ENCODE assay signal across 8 mouse cellular contexts in genomic region chr2:90679061-90679810, GRCm38 (mm10). TPM values are rescaled to one million over a fixed set of nuclear protein-coding genes. Genes with fewer than 3 reads are reported as not detected.
DNase-seq lines count a peak whose midpoint lies in the region; ATAC-seq lines count a peak whose summit lies in the region.

No protein-coding gene starts in this region.

- peak; percentile 93 to 98 for DNase-seq in adrenal gland, adult (ENCODE audit: inconsistent age in 2 of 2, low spot score in 1 of 2)
- peak; percentile 96 for DNase-seq in embryo, embryonic 10.5 days (ENCODE audit: low spot score)
- DNase-seq in gastrocnemius, postnatal 14 days = peak; percentile 94
- DNase-seq in left cerebral cortex, postnatal 10 days (ENCODE audit: extremely low spot score in 1 of 2, low spot score in 2 of 2) = peak; percentile 82 to 96
- DNase-seq in right cerebral cortex, postnatal 25 days = peak; percentile 93
- peak; percentile 89 to 96 for DNase-seq in urinary bladder, postnatal 4 days (ENCODE audit: low spot score in 2 of 2)

- intact Hi-C loops in gastrocnemius, postnatal 14 days (cut with DNase I; ENCODE audit: low total_unique reads) = loop anchor here (5.0 kb wide), 1 partner anchor 202 kb away; no protein-coding TSS in a partner anchor
- intact Hi-C loops in left cerebral cortex, postnatal 10 days (cut with DNase I) = loop anchor here (5.0 kb wide), 2 partner anchors 102 to 207 kb away; no protein-coding TSS in a partner anchor

- ATAC-seq in inflammation-experienced regulatory T-cells, adult 6 months = peak; percentile 96
- peak; percentile 96 for ATAC-seq in megakaryocyte-erythroid progenitor cell, adult 5-6 weeks (replicated peaks; ENCODE audit: low FRiP score, low TSS enrichment, poor library complexity, severe bottlenecking)

RNA-seq across cellular contexts. Expression of gene Nup160, which starts 2.2 kb away (rescaled TPM):
- total RNA-seq in gastrocnemius, postnatal 14 days (2021) = 10 to 100 TPM; 10.3 to 11.1 TPM
- 10 to 100 TPM; 26.4 to 31.6 (median 30.5) TPM for polyA plus RNA-seq in inflammation-experienced regulatory T-cells, adult 6 months (2017; shearing (Covaris generic))
- 10 to 100 TPM; 20.4 to 21.5 TPM for total RNA-seq in left cerebral cortex, postnatal 10 days (2021)
- 80.6 and 105 TPM in 2 replicates for total RNA-seq in megakaryocyte-erythroid progenitor cell, adult 5-6 weeks (2014; fragmentation: Nextera tagmentation)
- 50.0 and 57.4 TPM in 2 replicates for total RNA-seq in megakaryocyte-erythroid progenitor cell, adult 5-6 weeks (2017)

Comparison
In these comparisons a context has a peak if more than half of its experiments do, and no peak if none do; other contexts are left out.
1. Peak in every context shown above with its lines: DNase-seq and ATAC-seq.